Mouse (Mus musculus): ENCODE measurements around the gene B130006D01Rik. TPM values are rescaled to one million over a fixed set of nuclear protein-coding genes. Genes with fewer than 3 reads are reported as not detected.

B130006D01Rik gene
- polyA plus RNA-seq, 1 experiment from 2014 or later, result 0.33 TPM

DNA sequence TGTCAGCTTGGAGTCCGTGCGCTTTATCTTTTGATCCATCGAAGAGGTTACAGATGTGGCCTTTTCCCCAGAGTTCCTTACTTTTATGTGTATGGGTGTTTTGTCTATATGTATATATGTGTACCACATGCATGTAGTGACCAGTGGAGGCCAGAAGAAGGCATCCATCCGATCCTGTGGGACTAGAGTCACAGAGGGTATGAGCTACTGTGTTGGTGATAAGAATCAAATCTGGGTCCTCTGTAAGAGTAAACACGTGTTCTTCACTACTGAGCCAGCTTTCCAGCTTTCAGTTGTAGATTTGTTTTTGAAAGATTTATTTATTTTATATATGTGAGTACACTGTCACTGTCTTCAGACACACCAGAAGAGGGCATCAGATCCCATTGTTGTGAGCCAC lies 4.6 kb downstream of the B130006D01Rik start:
- Histone ChIP-seq H3K9ac (ENCODE audit: low read depth, low read length) (no peak overlapping the region), H3K9me3 (replicated peaks; ENCODE audit: control insufficient read depth, low read length) (no peaks in the 10 kb centered on the region), H3K4me3 (ENCODE audit: low read depth, low read length) (no peak overlapping the region), H3K36me3 (ENCODE audit: control insufficient read depth, insufficient read depth) (no peaks in the 10 kb centered on the region), H3K27ac (ENCODE audit: low read length) (no peak overlapping the region; the same call in 1 of the 2 replicates), H3K4me1 (ENCODE audit: control insufficient read depth, low read depth, low read length) (peaks cover 16% of the 10 kb centered on the region), H3K4me2 (ENCODE audit: low read depth, low read length) (peak overlapping the region; percentile 15; the same call in 1 of the 2 replicates), H3K27me3 (ENCODE audit: control insufficient read depth, insufficient read depth, low read depth, low read length) (no peaks in the 10 kb centered on the region)
- 68% methylated on average over 5 of the region's 5 CpGs for WGBS (ENCODE audit: insufficient replicate concordance)
- no peak for ATAC-seq (ENCODE audit: low read depth)

DNA sequence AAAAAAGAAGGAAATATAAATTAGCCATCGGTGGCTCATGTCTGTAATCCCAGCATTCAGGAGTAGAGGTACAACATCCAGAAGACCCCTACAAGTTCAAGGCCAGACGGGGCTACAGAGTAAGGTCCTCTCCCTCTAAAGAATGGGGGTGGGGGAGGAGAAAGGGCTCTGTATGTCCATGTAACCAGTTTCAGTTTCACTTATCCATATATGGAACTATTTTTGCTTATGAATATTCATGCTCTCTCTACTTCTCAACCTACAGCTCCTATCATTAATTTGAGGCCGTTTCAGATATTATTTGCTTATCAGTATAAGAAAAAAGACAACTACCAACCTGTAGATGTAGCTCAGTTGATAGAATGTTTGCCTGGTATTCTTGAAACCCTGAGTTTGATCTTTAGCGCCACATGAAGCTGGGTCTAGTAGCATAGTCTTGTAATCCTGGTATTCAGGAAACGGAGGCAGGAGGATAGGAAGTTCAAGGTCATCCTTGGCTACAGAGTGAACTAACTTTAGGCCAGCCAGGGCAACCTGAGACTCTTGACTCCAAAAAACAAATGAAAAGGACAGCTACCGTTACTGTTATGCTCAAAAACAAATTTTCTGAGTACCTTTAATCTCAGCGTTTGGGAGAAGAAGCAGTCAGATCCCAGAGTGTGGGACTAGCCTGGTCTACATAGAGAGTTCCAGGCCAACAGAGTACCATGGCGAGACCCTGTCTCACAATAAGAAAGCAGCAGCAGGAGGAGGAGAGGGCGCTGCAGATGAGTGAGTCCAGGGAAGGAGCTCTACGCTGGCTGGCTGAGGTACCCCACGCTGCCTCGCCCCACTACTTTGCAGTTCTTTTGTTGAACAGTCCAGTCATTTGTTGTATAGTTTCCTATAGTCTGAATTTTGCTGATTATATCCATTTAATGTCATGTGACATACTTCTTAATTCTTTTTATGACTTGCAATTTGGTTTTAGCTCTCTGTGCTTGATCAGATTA lies 5.8 kb downstream of the B130006D01Rik start:
- H3K4me1 ChIP-seq (ENCODE audit: control insufficient read depth, low read depth, low read length), result peaks cover 15% of the 10 kb centered on the region
- H3K27me3 ChIP-seq (ENCODE audit: control insufficient read depth, insufficient read depth, low read depth, low read length), result no peaks in the 10 kb centered on the region
- no peaks in the 10 kb centered on the region for H3K36me3 ChIP-seq (ENCODE audit: control insufficient read depth, insufficient read depth)
- peak overlapping the region; percentile 20; the same call in 1 of the 2 replicates for H3K4me2 ChIP-seq (ENCODE audit: low read depth, low read length)
- no peak for ATAC-seq (ENCODE audit: low read depth)
- H3K27ac ChIP-seq (ENCODE audit: low read length), result 0 out of 2 replicates have a peak overlapping the region, but pooled peaks have one; percentile 37
- no peak overlapping the region for H3K4me3 ChIP-seq (ENCODE audit: low read depth, low read length)
- 69% methylated on average over 12 of the region's 12 CpGs for WGBS (ENCODE audit: insufficient replicate concordance)
- H3K9ac ChIP-seq (ENCODE audit: low read depth, low read length), result no peak overlapping the region
- H3K9me3 ChIP-seq (replicated peaks; ENCODE audit: control insufficient read depth, low read length), result no peaks in the 10 kb centered on the region

DNA sequence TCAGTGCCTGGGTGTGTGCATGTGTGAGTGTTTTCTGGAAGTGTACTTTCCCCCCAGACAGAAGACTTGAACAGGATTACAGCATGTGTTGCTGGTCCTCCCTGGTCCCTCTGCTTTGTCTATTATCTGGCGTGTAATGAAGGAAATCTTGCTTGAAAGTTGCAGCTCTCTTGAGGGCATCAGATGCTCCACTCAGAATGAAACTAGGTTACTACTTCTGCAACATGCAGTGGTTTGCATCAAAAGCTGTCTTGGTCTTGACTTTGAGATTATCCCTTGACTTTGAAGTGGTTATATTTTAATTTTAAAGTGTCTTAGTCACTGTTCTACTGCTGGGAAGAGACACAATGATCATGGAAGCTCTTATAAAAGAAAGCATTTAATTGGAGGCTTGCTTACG lies 11.1 kb downstream of the B130006D01Rik start:
- peaks cover 5% of the 10 kb centered on the region for H3K4me1 ChIP-seq (ENCODE audit: control insufficient read depth, low read depth, low read length)
- ATAC-seq (ENCODE audit: low read depth), result no peak
- H3K4me3 ChIP-seq (ENCODE audit: low read depth, low read length), result no peak overlapping the region
- no peaks in the 10 kb centered on the region for H3K27me3 ChIP-seq (ENCODE audit: control insufficient read depth, insufficient read depth, low read depth, low read length)
- H3K9ac ChIP-seq (ENCODE audit: low read depth, low read length), result no peak overlapping the region
- no peak overlapping the region for H3K27ac ChIP-seq (ENCODE audit: low read length)
- no peaks in the 10 kb centered on the region for H3K36me3 ChIP-seq (ENCODE audit: control insufficient read depth, insufficient read depth)
- no peak overlapping the region for H3K4me2 ChIP-seq (ENCODE audit: low read depth, low read length)
- no peaks in the 10 kb centered on the region for H3K9me3 ChIP-seq (replicated peaks; ENCODE audit: control insufficient read depth, low read length)
- 80% methylated on average over 2 of the region's 2 CpGs for WGBS (ENCODE audit: insufficient replicate concordance)

DNA sequence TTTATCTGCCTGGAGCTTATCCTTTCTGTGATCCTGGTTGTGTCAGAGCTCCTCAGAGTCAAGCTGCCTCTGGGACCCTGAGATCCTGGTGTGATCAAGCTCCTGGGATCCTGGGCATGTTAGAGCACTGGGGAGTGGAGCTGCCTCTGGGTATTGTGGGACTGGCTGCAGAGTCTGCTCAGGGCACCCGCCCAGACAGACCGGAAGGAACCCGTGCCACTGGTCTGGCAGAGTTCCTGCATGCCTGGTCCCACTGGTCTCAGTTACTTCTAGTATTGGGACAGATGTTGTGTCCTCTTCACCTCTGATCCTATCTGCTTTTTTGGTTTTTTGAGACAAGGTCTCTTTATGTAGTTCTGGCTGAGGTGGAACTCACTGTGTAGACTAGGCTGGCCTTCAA lies 14.4 kb downstream of the B130006D01Rik start:
- no peaks in the 10 kb centered on the region for H3K27me3 ChIP-seq (ENCODE audit: control insufficient read depth, insufficient read depth, low read depth, low read length)
- no peak for ATAC-seq (ENCODE audit: low read depth)
- H3K4me3 ChIP-seq (ENCODE audit: low read depth, low read length), result no peak overlapping the region
- no peak overlapping the region for H3K9ac ChIP-seq (ENCODE audit: low read depth, low read length)
- WGBS (ENCODE audit: insufficient replicate concordance), result 39% methylated on average over 3 of the region's 3 CpGs
- no peaks in the 10 kb centered on the region for H3K36me3 ChIP-seq (ENCODE audit: control insufficient read depth, insufficient read depth)
- H3K4me1 ChIP-seq (ENCODE audit: control insufficient read depth, low read depth, low read length), result peaks cover 4% of the 10 kb centered on the region
- H3K4me2 ChIP-seq (ENCODE audit: low read depth, low read length), result no peak overlapping the region
- H3K9me3 ChIP-seq (replicated peaks; ENCODE audit: control insufficient read depth, low read length), result no peaks in the 10 kb centered on the region
- no peak overlapping the region for H3K27ac ChIP-seq (ENCODE audit: low read length)

GRCm38 (mm10) chr11:95744521-95744920 lies 21.1 kb downstream of the B130006D01Rik start:
- WGBS (ENCODE audit: insufficient replicate concordance), result 68% methylated on average over 2 of the region's 2 CpGs
- H3K4me3 ChIP-seq (ENCODE audit: low read depth, low read length), result no peak overlapping the region
- H3K9ac ChIP-seq (ENCODE audit: low read depth, low read length), result no peak overlapping the region
- no peak overlapping the region for H3K4me2 ChIP-seq (ENCODE audit: low read depth, low read length)
- H3K9me3 ChIP-seq (replicated peaks; ENCODE audit: control insufficient read depth, low read length), result no peaks in the 10 kb centered on the region
- ATAC-seq (ENCODE audit: low read depth), result no peak
- H3K27me3 ChIP-seq (ENCODE audit: control insufficient read depth, insufficient read depth, low read depth, low read length), result no peaks in the 10 kb centered on the region
- H3K4me1 ChIP-seq (ENCODE audit: control insufficient read depth, low read depth, low read length), result no peaks in the 10 kb centered on the region; the same call in 1 of the 2 replicates
- H3K27ac ChIP-seq (ENCODE audit: low read length), result no peak overlapping the region
- no peaks in the 10 kb centered on the region for H3K36me3 ChIP-seq (ENCODE audit: control insufficient read depth, insufficient read depth)

DNA sequence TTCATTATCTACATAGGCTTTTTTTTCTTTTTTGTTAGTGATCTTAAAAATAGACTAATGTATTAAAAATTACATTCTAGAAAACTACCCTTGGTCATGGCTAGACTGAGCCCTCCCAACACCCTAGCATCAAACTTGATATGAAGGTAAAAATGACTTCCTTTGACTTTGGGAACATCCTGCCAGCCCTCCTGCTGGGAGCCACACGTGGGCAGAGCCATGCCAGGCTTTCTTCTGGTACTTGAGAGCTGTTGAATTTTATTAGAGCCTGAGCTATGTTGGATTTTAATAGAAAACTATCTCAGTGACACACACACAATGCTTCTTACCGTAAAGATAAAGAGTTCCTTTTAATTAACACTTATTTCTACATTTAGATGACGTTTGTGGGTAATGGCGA lies 23.4 kb downstream of the B130006D01Rik start:
- no peak overlapping the region for H3K4me3 ChIP-seq (ENCODE audit: low read depth, low read length)
- peaks cover 3% of the 10 kb centered on the region for H3K4me1 ChIP-seq (ENCODE audit: control insufficient read depth, low read depth, low read length)
- H3K27ac ChIP-seq (ENCODE audit: low read length), result no peak overlapping the region
- H3K9ac ChIP-seq (ENCODE audit: low read depth, low read length), result no peak overlapping the region
- no peaks in the 10 kb centered on the region for H3K9me3 ChIP-seq (replicated peaks; ENCODE audit: control insufficient read depth, low read length)
- no peak for ATAC-seq (ENCODE audit: low read depth)
- 72% methylated on average over 4 of the region's 4 CpGs for WGBS (ENCODE audit: insufficient replicate concordance)
- no peak overlapping the region for H3K4me2 ChIP-seq (ENCODE audit: low read depth, low read length)
- H3K27me3 ChIP-seq (ENCODE audit: control insufficient read depth, insufficient read depth, low read depth, low read length), result no peaks in the 10 kb centered on the region
- peaks cover 5% of the 10 kb centered on the region; the same call in 1 of the 2 replicates for H3K36me3 ChIP-seq (ENCODE audit: control insufficient read depth, insufficient read depth)

- 73% methylated on average over 5 of the region's 5 CpGs for WGBS (ENCODE audit: insufficient replicate concordance)
Measured at GRCm38 (mm10) chr11:95748331-95748730, 24.9 kb downstream of the B130006D01Rik start.

GRCm38 (mm10) chr11:95749619-95750018 lies 26.2 kb downstream of the B130006D01Rik start:
- H3K27ac ChIP-seq (ENCODE audit: low read length), result peak overlapping the region; percentile 19; the same call in 1 of the 2 replicates
- no peak overlapping the region for H3K9ac ChIP-seq (ENCODE audit: low read depth, low read length)
- 39% methylated on average over 15 of the region's 15 CpGs for WGBS (ENCODE audit: insufficient replicate concordance)
- H3K4me3 ChIP-seq (ENCODE audit: low read depth, low read length), result no peak overlapping the region
- peaks cover 3% of the 10 kb centered on the region for H3K4me1 ChIP-seq (ENCODE audit: control insufficient read depth, low read depth, low read length)
- H3K4me2 ChIP-seq (ENCODE audit: low read depth, low read length), result no peak overlapping the region
- no peak for ATAC-seq (ENCODE audit: low read depth)
- H3K36me3 ChIP-seq (ENCODE audit: control insufficient read depth, insufficient read depth), result peaks cover 14% of the 10 kb centered on the region
- no peaks in the 10 kb centered on the region for H3K9me3 ChIP-seq (replicated peaks; ENCODE audit: control insufficient read depth, low read length)
- no peaks in the 10 kb centered on the region for H3K27me3 ChIP-seq (ENCODE audit: control insufficient read depth, insufficient read depth, low read depth, low read length)

More at GRCm38 (mm10) chr11:95748331-95748730, 24.9 kb downstream of the B130006D01Rik start:
- peaks cover 3% of the 10 kb centered on the region for H3K4me1 ChIP-seq (ENCODE audit: control insufficient read depth, low read depth, low read length)
- no peaks in the 10 kb centered on the region for H3K9me3 ChIP-seq (replicated peaks; ENCODE audit: control insufficient read depth, low read length)
- no peak overlapping the region for H3K27ac ChIP-seq (ENCODE audit: low read length)
- no peak overlapping the region for H3K9ac ChIP-seq (ENCODE audit: low read depth, low read length)
- H3K27me3 ChIP-seq (ENCODE audit: control insufficient read depth, insufficient read depth, low read depth, low read length), result no peaks in the 10 kb centered on the region
- ATAC-seq (ENCODE audit: low read depth), result no peak
- no peak overlapping the region for H3K4me3 ChIP-seq (ENCODE audit: low read depth, low read length)
- H3K4me2 ChIP-seq (ENCODE audit: low read depth, low read length), result no peak overlapping the region
- H3K36me3 ChIP-seq (ENCODE audit: control insufficient read depth, insufficient read depth), result peaks cover 6% of the 10 kb centered on the region

DNA sequence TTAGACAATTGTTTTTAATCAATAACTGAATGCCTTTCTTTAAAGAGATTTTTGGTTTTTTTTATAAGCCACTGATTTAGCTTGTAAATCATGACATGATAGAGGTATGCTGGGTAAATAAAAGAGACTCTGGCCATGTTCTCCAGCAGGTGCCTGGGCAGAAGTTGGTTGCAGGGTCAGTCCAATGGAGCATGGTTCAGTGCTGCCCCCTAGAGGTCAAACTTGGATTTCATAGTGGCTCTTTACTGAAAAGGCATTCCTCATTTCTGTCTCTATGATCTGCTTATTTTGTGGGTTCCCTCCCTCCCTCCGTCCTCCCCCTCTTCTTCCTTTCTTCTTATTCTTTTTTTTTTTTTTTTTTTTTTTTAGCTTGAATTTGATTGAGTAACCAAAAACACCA lies 27.6 kb downstream of the B130006D01Rik start:
- H3K4me2 ChIP-seq (ENCODE audit: low read depth, low read length), result no peak overlapping the region
- ATAC-seq (ENCODE audit: low read depth), result no peak
- peaks cover 3% of the 10 kb centered on the region; the same call in 1 of the 2 replicates for H3K4me1 ChIP-seq (ENCODE audit: control insufficient read depth, low read depth, low read length)
- no peak overlapping the region for H3K4me3 ChIP-seq (ENCODE audit: low read depth, low read length)
- H3K27ac ChIP-seq (ENCODE audit: low read length), result no peak overlapping the region
- WGBS (ENCODE audit: insufficient replicate concordance), result 0% methylated on average over 1 of the region's 1 CpGs
- H3K27me3 ChIP-seq (ENCODE audit: control insufficient read depth, insufficient read depth, low read depth, low read length), result no peaks in the 10 kb centered on the region
- no peak overlapping the region for H3K9ac ChIP-seq (ENCODE audit: low read depth, low read length)
- H3K9me3 ChIP-seq (replicated peaks; ENCODE audit: control insufficient read depth, low read length), result no peaks in the 10 kb centered on the region
- peaks cover 18% of the 10 kb centered on the region for H3K36me3 ChIP-seq (ENCODE audit: control insufficient read depth, insufficient read depth)

All from liver, embryonic 16.5 days (tissue).